Mouse (Mus musculus): Measurements from ENCODE around the gene Brinp2. TPM values are rescaled to one million over a fixed set of nuclear protein-coding genes. Genes with fewer than 3 reads are reported as not detected.
A peak's percentile ranks its signal among the peaks of the same experiment; 100 is the strongest.

The Brinp2 gene
- total RNA-seq (2014; rRNA removed) (46.8 and 54.1 TPM in 2 replicates), polyA plus RNA-seq (2015; fragmentation: Nextera tagmentation; extraction: Ambion mirVana) (34.1 and 40.6 TPM in 2 replicates)

DNA sequence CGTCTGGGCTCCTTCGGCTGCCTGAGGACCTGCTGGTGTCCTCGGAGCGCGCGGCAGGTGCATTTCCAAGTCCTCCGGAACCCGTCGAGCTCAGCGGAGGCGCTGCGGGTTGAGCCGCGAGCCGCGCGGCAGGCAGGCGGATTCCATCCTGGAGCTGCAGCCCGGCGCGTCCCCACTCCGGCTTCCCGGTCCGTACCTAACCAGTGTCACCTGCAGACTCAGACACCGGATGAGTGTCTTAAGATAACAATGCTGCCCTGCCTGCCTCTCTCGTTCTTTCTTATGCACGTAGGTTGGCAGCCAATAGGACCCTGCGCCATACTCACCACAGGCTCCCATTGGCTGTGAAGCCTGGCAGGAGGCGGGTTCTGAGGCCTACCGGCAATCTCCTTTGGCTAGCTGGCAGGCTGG is at the start of gene Brinp2:
Gene Brinp2, minus strand, starts transcription at position 276 of the 411 bp plus-strand sequence.
- Histone ChIP-seq H3K4me3 (ENCODE audit: low read depth, low read length) (peak within 1 kb of the TSS; percentile 69), H3K4me2 (ENCODE audit: low read depth) (peak within 1 kb of the TSS; percentile 66), H3K36me3 (ENCODE audit: insufficient read depth) (no peaks in the 10 kb centered on the region), H3K27ac (ENCODE audit: low read depth, low read length) (peak within 1 kb of the TSS; percentile 82), H3K4me1 (ENCODE audit: insufficient read depth) (0 out of 2 replicates have a peak, but pooled peaks cover 2% of the 10 kb centered on the region), H3K27me3 (ENCODE audit: insufficient read depth, low read length) (no peaks in the 10 kb centered on the region), H3K9me3 (ENCODE audit: low read length) (no peaks in the 10 kb centered on the region), H3K9ac (peak within 1 kb of the TSS; percentile 61)
- DNase-seq: peak; percentile 95
- TF ChIP-seq CTCF (IDR thresholded peaks at IDR 0.05; ENCODE audit: low read depth): 0 out of 2 replicates have a peak, but pooled peaks have one; percentile 15
- ATAC-seq: peak; percentile 99
- WGBS: under 1% methylated on average over 30 of the region's 30 CpGs

DNA sequence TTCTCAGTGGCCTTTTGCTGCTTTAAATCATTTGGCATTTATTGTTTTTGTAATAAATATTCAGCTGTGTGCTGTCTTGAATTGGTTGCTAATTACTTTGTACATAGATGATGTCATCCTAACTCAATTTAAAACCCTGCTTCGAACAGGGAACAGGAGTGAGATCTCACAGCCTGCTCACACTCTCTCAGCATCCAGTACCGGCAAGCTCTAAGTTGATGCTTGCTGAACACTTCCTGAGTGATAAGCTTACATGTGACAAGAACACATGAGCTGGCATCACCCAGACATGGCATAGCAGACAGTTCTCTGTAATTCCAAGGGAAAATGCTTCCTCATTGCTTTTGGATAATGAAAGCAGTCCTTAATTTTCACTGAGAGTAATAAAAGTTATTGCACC is 44.8 kb upstream of the Brinp2 start:
- ATAC-seq (peak; percentile 89), DNase-seq (peak; percentile 50)
- Histone ChIP-seq H3K9me3 (ENCODE audit: low read length) (no peaks in the 10 kb centered on the region), H3K27ac (ENCODE audit: low read depth, low read length) (no peak overlapping the region; the same call in 1 of the 2 replicates), H3K4me2 (ENCODE audit: low read depth) (no peak overlapping the region), H3K36me3 (ENCODE audit: insufficient read depth) (no peaks in the 10 kb centered on the region; the same call in 1 of the 2 replicates), H3K9ac (no peak overlapping the region), H3K27me3 (ENCODE audit: insufficient read depth, low read length) (no peaks in the 10 kb centered on the region), H3K4me3 (ENCODE audit: low read depth, low read length) (no peak overlapping the region), H3K4me1 (ENCODE audit: insufficient read depth) (peaks cover 3% of the 10 kb centered on the region; the same call in 1 of the 2 replicates)
- TF ChIP-seq CTCF (IDR thresholded peaks at IDR 0.05; ENCODE audit: low read depth): no peak
- WGBS: 13% methylated on average over 2 of the region's 2 CpGs

DNA sequence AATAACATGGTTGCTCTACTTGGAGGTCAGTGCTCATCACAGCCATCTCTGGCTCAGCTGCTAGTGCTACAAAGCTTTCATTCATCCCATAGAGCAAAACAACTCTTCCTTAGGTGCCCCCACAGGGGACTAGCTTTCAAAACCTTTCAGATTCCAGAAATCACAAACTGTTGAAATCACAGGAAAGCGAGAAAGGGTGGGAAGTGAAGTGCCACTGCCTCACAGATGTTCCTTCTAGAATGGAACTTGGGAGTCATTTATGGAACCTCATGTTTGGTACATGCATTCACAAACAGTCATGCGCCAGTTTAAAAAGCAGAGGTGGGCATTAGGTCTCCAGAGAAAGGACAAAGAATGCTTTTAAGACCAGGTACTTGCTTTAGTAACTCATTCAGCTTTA is 40.9 kb upstream of the Brinp2 start:
- Histone ChIP-seq H3K9me3 (ENCODE audit: low read length) (no peaks in the 10 kb centered on the region), H3K4me2 (ENCODE audit: low read depth) (no peak overlapping the region), H3K27me3 (ENCODE audit: insufficient read depth, low read length) (no peaks in the 10 kb centered on the region), H3K36me3 (ENCODE audit: insufficient read depth) (no peaks in the 10 kb centered on the region), H3K4me3 (ENCODE audit: low read depth, low read length) (no peak overlapping the region), H3K27ac (ENCODE audit: low read depth, low read length) (no peak overlapping the region), H3K4me1 (ENCODE audit: insufficient read depth) (no peaks in the 10 kb centered on the region; the same call in 1 of the 2 replicates), H3K9ac (no peak overlapping the region)
- no peak for TF ChIP-seq CTCF (IDR thresholded peaks at IDR 0.05; ENCODE audit: low read depth)
- ATAC-seq: no peak
- DNase-seq: no peak
- 94% methylated on average over 2 of the region's 2 CpGs for WGBS

DNA sequence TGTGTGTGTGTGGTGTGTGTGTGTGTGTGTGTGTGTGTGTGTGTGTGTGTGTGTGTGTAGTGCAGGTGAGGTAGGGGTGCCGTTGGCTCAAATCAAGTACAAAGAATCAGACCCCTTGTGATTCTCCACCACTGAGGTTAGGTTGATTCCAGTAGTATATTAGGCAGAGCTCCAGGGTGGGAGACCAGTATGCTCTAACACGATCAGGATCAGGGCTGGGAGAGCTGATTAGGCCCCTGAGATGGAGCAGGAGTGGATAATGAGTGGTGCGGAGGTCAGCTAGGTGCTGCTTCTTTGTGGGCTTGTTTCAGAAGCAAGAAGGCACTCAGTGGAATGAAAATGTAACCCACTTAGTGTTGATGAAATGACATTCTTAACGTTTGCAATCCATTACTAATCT is 34.6 kb upstream of the Brinp2 start:
- H3K4me2 ChIP-seq (ENCODE audit: low read depth): no peak overlapping the region

DNA sequence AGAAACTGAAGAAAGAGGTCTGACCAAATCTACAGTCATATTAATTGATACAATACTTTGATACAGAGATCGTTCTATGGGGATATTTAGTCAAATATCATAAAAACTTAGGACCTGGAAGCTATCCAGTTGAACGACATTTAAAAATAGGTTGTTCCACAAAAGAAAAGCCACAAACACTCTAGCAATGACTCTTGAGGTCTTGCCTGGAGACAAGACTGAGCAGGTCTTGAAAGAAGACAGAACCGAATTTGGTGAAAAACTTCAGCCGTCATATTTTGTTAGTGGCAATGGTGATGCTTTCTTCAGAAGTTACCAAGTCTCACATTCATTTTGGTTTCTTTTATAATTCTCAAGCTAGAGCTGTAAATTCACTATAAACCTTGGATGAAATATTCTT is 32.9 kb upstream of the Brinp2 start:
- Histone ChIP-seq H3K9me3 (ENCODE audit: low read length) (no peaks in the 10 kb centered on the region), H3K36me3 (ENCODE audit: insufficient read depth) (0 out of 2 replicates have a peak, but pooled peaks cover 4% of the 10 kb centered on the region), H3K27ac (ENCODE audit: low read depth, low read length) (no peak overlapping the region), H3K9ac (no peak overlapping the region), H3K4me1 (ENCODE audit: insufficient read depth) (no peaks in the 10 kb centered on the region), H3K4me3 (ENCODE audit: low read depth, low read length) (no peak overlapping the region), H3K4me2 (ENCODE audit: low read depth) (no peak overlapping the region), H3K27me3 (ENCODE audit: insufficient read depth, low read length) (no peaks in the 10 kb centered on the region)
- no peak for TF ChIP-seq CTCF (IDR thresholded peaks at IDR 0.05; ENCODE audit: low read depth)
- 98% methylated on average over 4 of the region's 4 CpGs for WGBS
- ATAC-seq (no peak), DNase-seq (no peak)

More for the DNA sequence above, 34.6 kb upstream of the Brinp2 start:
- H3K27me3 ChIP-seq (ENCODE audit: insufficient read depth, low read length): no peaks in the 10 kb centered on the region
- no peak for TF ChIP-seq CTCF (IDR thresholded peaks at IDR 0.05; ENCODE audit: low read depth)
- DNase-seq (no peak), ATAC-seq (no peak)
- H3K27ac ChIP-seq (ENCODE audit: low read depth, low read length): peak overlapping the region; percentile 15; the same call in 1 of the 2 replicates
- H3K9ac ChIP-seq: no peak overlapping the region
- WGBS: 56% methylated on average over 4 of the region's 4 CpGs
- H3K9me3 ChIP-seq (ENCODE audit: low read length): no peaks in the 10 kb centered on the region
- no peak overlapping the region for H3K4me3 ChIP-seq (ENCODE audit: low read depth, low read length)
- H3K4me1 ChIP-seq (ENCODE audit: insufficient read depth): no peaks in the 10 kb centered on the region
- no peaks in the 10 kb centered on the region for H3K36me3 ChIP-seq (ENCODE audit: insufficient read depth)

DNA sequence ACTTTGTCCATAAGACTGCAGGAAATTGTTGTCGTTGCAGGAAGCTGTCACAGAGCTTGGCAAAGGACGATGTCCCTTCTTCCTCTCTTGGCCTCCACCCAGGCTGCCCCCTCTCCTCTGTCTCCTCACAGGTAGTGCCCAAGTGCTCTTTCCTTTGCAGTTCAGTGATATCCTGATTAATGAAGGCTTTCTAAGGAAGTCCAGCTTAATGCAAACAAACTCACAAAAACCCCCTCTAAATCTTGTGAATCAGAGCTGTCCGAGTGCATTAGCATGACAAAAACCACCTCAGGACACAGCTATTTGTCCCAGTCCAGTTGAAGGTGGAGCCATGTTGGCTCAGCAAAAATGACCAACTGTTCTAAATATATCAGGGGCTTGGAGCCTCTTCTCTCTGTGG is 30.7 kb upstream of the Brinp2 start:
- ATAC-seq (no peak), DNase-seq (no peak)
- Histone ChIP-seq H3K36me3 (ENCODE audit: insufficient read depth) (0 out of 2 replicates have a peak, but pooled peaks cover 4% of the 10 kb centered on the region), H3K4me1 (ENCODE audit: insufficient read depth) (no peaks in the 10 kb centered on the region), H3K27ac (ENCODE audit: low read depth, low read length) (no peak overlapping the region), H3K27me3 (ENCODE audit: insufficient read depth, low read length) (no peaks in the 10 kb centered on the region), H3K4me2 (ENCODE audit: low read depth) (no peak overlapping the region), H3K9ac (no peak overlapping the region), H3K9me3 (ENCODE audit: low read length) (no peaks in the 10 kb centered on the region), H3K4me3 (ENCODE audit: low read depth, low read length) (no peak overlapping the region)
- 21% methylated on average over 3 of the region's 3 CpGs for WGBS
- TF ChIP-seq CTCF (IDR thresholded peaks at IDR 0.05; ENCODE audit: low read depth): no peak

DNA sequence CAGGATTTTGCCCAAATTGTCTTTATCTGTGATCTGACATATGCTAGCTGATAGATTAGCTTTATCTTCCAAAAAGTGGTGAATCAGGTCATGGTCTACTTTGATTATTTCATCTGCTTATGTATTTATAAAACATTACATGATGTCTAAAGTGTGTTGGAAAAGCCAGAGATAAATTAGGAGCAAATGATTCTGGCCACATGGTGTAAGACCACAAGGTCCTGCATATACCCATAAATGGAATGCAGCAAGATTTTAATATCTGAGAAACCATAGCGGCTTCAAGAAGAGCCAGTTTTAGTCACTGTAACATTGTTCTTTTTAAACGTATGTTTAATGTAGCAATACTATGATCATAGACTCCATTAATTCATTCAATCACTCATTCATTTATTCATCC is 29.2 kb upstream of the Brinp2 start:
- H3K27me3 ChIP-seq (ENCODE audit: insufficient read depth, low read length): no peaks in the 10 kb centered on the region
- no peak for ATAC-seq
- H3K4me3 ChIP-seq (ENCODE audit: low read depth, low read length): no peak overlapping the region
- no peak overlapping the region for H3K4me2 ChIP-seq (ENCODE audit: low read depth)
- 92% methylated on average over 2 of the region's 2 CpGs for WGBS
- H3K4me1 ChIP-seq (ENCODE audit: insufficient read depth): no peaks in the 10 kb centered on the region
- H3K36me3 ChIP-seq (ENCODE audit: insufficient read depth): 0 out of 2 replicates have a peak, but pooled peaks cover 4% of the 10 kb centered on the region
- H3K9ac ChIP-seq: no peak overlapping the region
- no peaks in the 10 kb centered on the region for H3K9me3 ChIP-seq (ENCODE audit: low read length)
- H3K27ac ChIP-seq (ENCODE audit: low read depth, low read length): no peak overlapping the region
- no peak for DNase-seq
- no peak for TF ChIP-seq CTCF (IDR thresholded peaks at IDR 0.05; ENCODE audit: low read depth)

Data from forebrain, postnatal 0 days (tissue).